Mouse (Mus musculus) 416B (cell line): Measurements from ENCODE around the gene Zfp526.

Experiments
- DNase-seq: peaks from one replicate; pipeline ENCODE4 v3.0.0; 2011; ENCODE audit warnings: low read depth

The Zfp526 gene

GRCm38 (mm10) chr7:25221102-25221883 is at the start of gene Zfp526:
Gene Zfp526 (plus strand): TSS chr7:25221425.
- DNase-seq: peak; percentile 96

- no peak for DNase-seq
These were observed 48.6 kb upstream of the Zfp526 start for GRCm38 (mm10) chr7:25172669-25173068.

GRCm38 (mm10) chr7:25174343-25174742 is 46.9 kb upstream of the Zfp526 start:
- DNase-seq: no peak

GRCm38 (mm10) chr7:25178317-25178716 is 42.9 kb upstream of the Zfp526 start:
- DNase-seq: no peak

GRCm38 (mm10) chr7:25178787-25179605 is 42.2 kb upstream of the Zfp526 start:
- DNase-seq: no peak

- DNase-seq: no peak
These were observed 41.5 kb upstream of the Zfp526 start, which contains the start of gene Pou2f2 for GRCm38 (mm10) chr7:25179606-25180161. Gene Pou2f2 (minus strand): TSS chr7:25179726.

GRCm38 (mm10) chr7:25180512-25180911 is 40.7 kb upstream of the Zfp526 start:
- DNase-seq: no peak

- DNase-seq: peak; percentile 75
These were observed 39.9 kb upstream of the Zfp526 start for GRCm38 (mm10) chr7:25181331-25181790.

GRCm38 (mm10) chr7:25181814-25182213 is 39.4 kb upstream of the Zfp526 start:
- DNase-seq: no peak

- DNase-seq: no peak
These were observed 37.1 kb upstream of the Zfp526 start for GRCm38 (mm10) chr7:25184091-25184490.

- DNase-seq: peak; percentile 87
These were observed 33.3 kb upstream of the Zfp526 start for GRCm38 (mm10) chr7:25187662-25188650.

- no peak for DNase-seq
These were observed 30.4 kb upstream of the Zfp526 start for GRCm38 (mm10) chr7:25190806-25191205.

GRCm38 (mm10) chr7:25192110-25192509 is 29.1 kb upstream of the Zfp526 start:
- DNase-seq: no peak

- DNase-seq: no peak
These were observed 26.1 kb upstream of the Zfp526 start for GRCm38 (mm10) chr7:25195148-25195547.

- DNase-seq: peak; percentile 48
These were observed 25.1 kb upstream of the Zfp526 start for GRCm38 (mm10) chr7:25196107-25196506.

GRCm38 (mm10) chr7:25197384-25198018 is 23.7 kb upstream of the Zfp526 start:
- DNase-seq: peak; percentile 47

- no peak for DNase-seq
These were observed 17.6 kb upstream of the Zfp526 start for GRCm38 (mm10) chr7:25203624-25204023.

GRCm38 (mm10) chr7:25205355-25206093 is 15.7 kb upstream of the Zfp526 start:
- DNase-seq: peak; percentile 78

GRCm38 (mm10) chr7:25206094-25206830 is 15.0 kb upstream of the Zfp526 start:
- no peak for DNase-seq
